Mouse (Mus musculus) neural tube, embryonic 10.5 days (tissue): ENCODE measurements around the gene Mroh2b.

Experiments used
- DNase-seq: peaks from one replicate; pipeline ENCODE4 v3.0.0-alpha.2; 2017; ENCODE audit warnings: low spot score; ENCODE audit errors: extremely low spot score

Gene Mroh2b

DNA sequence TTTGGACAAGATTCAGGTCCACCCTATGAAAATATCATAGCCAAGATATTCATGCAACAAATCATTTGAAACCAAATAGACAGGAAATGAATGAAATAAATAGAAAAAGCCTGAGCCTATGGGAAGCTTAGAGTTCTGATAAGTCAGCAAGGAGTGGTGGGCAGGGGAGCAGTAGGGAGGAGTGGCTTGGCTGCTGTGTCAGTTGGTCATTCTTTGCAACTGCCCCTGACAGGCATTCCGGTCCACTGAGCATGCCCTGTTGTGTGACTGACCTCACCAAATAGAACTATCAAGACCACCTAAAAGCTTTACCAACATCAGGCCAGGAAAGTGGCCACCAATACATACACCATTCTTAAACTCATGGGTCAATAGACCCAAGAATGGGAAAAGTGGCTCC, at the start of gene Mroh2b:
Gene Mroh2b (plus strand): TSS at position 301 of the 400 bp plus-strand sequence.
- no peak for DNase-seq

DNA sequence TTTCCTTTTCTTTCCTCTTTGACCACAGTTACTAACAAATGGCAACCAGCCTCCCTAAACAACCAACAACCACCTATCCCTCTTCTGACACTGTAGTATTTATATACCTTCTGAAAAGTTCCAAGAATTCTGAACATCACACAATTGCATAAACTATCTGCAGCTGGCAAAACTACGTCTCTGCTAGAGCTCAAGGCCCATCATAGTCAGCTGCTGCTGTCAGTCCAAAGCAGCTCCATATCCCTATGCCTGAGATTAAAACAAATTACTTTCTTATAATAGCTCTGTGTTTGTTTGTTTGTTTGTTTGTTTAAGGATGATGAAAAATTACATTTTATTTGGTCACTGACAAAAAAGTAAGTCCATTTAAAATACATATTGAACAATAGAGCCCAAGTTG, 48.5 kb upstream of the Mroh2b start:
- no peak for DNase-seq

DNA sequence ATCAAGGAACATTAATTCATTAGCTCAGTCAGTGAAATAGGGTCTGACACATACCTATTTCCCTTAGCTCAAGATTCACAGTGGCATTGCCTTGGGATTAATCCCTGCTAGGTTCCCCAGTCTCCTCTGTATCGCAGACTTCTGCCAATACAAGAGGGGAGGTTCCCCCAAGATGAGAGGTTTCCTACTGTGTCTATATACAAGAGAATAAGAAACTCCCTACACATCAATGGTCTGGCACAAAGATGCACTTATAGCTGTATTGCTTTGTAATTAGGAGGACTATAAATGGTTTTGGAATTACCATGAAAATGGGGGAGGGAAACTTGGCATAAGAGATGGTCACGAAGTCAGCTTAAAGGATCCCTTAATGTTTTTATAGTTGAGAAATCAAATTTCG, 3.6 kb upstream of the Mroh2b start:
- no peak for DNase-seq

DNA sequence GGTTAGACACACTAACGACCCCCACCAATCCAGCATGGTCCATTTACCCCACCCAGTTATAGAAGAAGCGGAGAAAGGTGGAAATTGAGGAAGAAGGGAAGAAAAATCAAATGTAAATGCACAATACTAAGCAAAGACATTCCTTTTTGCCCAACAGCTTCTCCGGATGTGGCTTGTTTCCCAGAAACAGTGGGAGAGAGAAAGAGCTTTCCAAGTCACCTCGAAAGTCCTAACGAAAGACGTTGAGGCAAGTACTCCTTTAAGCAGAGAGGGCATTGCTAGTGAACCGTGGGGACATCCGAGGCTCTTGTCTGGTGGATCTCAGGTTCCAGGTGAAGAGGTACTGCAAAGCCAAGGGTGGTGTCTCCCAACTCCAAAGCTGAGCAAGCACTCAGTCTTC, 36.2 kb downstream of the Mroh2b start:
- no peak for DNase-seq

DNA sequence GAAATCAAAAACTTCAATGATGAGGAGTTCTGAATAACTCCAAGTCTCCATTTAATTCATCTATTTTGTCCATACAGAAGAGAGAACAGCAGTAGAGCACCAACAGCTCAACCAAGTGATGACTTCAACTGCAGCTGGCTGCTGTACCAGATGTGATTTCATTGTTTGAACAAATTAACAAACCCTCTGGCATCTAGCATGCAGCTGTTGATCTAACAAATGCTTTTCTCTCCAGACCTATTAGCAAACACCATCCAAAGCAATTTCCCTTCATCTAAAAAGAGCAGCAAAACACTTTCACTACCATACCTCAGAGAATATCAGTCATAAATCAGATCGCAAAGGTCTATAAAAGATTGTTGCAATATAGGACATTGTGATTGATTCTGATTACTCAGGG, 74.8 kb downstream of the Mroh2b start:
- no peak for DNase-seq

DNA sequence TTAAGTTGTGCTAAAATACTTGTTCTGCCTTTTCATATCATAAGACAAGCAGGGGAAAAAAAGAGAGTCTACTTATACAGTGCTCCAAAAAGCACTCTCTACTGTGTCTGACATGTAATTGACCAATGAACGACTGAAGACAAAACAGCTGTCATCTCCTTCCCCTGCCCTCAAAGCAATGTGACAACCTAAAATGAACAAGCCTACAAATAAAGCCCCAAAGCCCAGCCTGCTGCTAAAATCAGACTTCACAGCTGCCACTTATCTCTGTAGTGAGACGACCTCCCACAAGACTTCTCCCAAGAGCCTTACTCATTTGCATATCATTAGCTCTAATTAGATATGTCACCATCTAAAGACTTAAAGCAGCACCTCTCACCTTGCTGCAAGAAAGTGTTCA, 104.4 kb downstream of the Mroh2b start:
- no peak for DNase-seq

DNA sequence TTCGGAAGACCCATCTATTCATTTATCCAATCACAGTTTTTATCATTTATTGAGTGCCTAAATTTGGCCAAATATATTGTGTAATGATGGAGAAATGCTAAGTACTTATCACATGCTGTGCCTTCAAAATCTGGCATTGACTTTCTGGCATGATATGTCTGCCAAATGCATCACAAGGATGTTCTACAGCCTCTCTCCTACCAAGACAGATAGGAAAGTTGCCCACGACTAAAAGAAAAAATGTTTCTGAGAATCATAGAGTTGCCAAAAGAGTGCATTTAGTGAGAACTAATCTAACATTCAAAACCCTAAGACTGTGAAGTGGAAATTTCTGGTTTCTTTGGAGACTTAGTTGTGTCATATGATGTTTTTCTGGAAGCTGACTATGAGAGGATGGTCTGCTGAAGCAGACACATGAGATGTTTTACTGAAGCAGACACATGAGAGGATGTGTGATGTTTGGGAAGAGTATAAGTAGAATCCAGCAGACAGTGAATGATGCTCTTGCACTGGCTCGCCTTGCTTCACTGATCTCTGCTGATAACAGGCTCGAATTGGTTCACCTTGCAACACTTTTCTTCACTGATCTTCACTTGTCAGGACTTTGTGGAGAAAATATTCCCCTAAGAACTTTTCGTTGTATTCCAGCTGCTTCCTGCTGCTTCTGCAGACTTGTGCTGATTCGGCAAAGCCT, 105.1 kb downstream of the Mroh2b start:
- no peak for DNase-seq

DNA sequence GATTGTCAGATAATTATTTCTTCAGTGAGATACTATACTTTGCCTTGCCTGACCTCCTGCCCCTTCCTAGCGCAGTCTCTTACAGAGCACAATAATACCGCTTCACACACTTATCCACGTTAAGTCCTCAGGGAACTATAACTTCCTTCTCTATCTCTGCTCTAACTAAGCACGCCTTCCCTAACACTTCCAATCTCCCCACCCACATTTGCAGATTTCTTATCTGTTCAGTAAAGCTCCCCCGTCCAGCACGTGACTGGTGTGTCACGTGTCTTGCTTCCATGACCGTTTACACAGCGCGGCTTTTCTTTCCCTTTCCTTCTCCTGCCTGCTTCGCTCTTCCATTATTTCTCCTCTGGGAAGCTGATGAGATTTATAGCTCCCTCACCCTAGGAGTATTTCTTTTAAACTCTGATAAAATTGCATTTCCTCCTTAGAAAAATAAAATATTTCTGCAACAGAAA, 111.1 kb downstream of the Mroh2b start:
- no peak for DNase-seq
